Mouse (Mus musculus): Measurements from ENCODE around the gene Rft1. TPM values are rescaled to one million over a fixed set of nuclear protein-coding genes. Genes with fewer than 3 reads are reported as not detected.

Rft1 gene
- polyA plus RNA-seq, 1 experiment from 2014 or later = 5.1 TPM

GRCm38 (mm10) chr14:30648478-30648877 lies 5.7 kb upstream of the Rft1 start:
- H3K9me3 ChIP-seq (replicated peaks) = no peaks in the 10 kb centered on the region
- H3K4me2 ChIP-seq = no peak overlapping the region
- H3K4me3 ChIP-seq (replicated peaks) = no peak overlapping the region
- no peaks in the 10 kb centered on the region for H3K27me3 ChIP-seq
- no peak for ATAC-seq (ENCODE audit: low read depth)
- no peak overlapping the region for H3K27ac ChIP-seq
- 34% methylated on average over 3 of the region's 3 CpGs for WGBS (ENCODE audit: insufficient replicate concordance)
- H3K36me3 ChIP-seq = no peaks in the 10 kb centered on the region
- H3K9ac ChIP-seq = no peak overlapping the region
- DNase-seq = no peak
- peaks cover under 1% of the 10 kb centered on the region; the same call in 1 of the 2 replicates for H3K4me1 ChIP-seq (replicated peaks)

GRCm38 (mm10) chr14:30649745-30650144 lies 4.4 kb upstream of the Rft1 start:
- DNase-seq (no peak), ATAC-seq (ENCODE audit: low read depth) (no peak)
- Histone ChIP-seq H3K4me2 (no peak overlapping the region), H3K9ac (no peak overlapping the region), H3K4me1 (replicated peaks) (peaks cover 6% of the 10 kb centered on the region), H3K27ac (no peak overlapping the region), H3K4me3 (replicated peaks) (no peak overlapping the region), H3K9me3 (replicated peaks) (no peaks in the 10 kb centered on the region), H3K36me3 (no peaks in the 10 kb centered on the region), H3K27me3 (no peaks in the 10 kb centered on the region)
- 68% methylated on average over 8 of the region's 8 CpGs for WGBS (ENCODE audit: insufficient replicate concordance)

- 32% methylated on average over 4 of the region's 4 CpGs for WGBS (ENCODE audit: insufficient replicate concordance)
These were observed 3.2 kb upstream of the Rft1 start for GRCm38 (mm10) chr14:30650969-30651368.

GRCm38 (mm10) chr14:30654691-30655228 lies 600 bp downstream of the Rft1 start:
- Histone ChIP-seq H3K36me3 (no peaks in the 10 kb centered on the region), H3K9ac (peak overlapping the region; percentile 94), H3K4me2 (peak overlapping the region; percentile 79), H3K4me1 (replicated peaks) (peaks cover 14% of the 10 kb centered on the region), H3K27me3 (no peaks in the 10 kb centered on the region), H3K4me3 (replicated peaks) (peak overlapping the region; percentile 91), H3K27ac (peak overlapping the region; percentile 85), H3K9me3 (replicated peaks) (no peaks in the 10 kb centered on the region)
- DNase-seq (peak; percentile 8), ATAC-seq (ENCODE audit: low read depth) (no peak)
- 40% methylated on average over 4 of the region's 4 CpGs for WGBS (ENCODE audit: insufficient replicate concordance)

More at GRCm38 (mm10) chr14:30650969-30651368, 3.2 kb upstream of the Rft1 start:
- Histone ChIP-seq H3K4me2 (no peak overlapping the region), H3K4me1 (replicated peaks) (peaks cover 14% of the 10 kb centered on the region), H3K36me3 (no peaks in the 10 kb centered on the region), H3K4me3 (replicated peaks) (no peak overlapping the region), H3K9ac (no peak overlapping the region), H3K9me3 (replicated peaks) (no peaks in the 10 kb centered on the region), H3K27me3 (no peaks in the 10 kb centered on the region), H3K27ac (no peak overlapping the region)
- DNase-seq (no peak), ATAC-seq (ENCODE audit: low read depth) (no peak; the same call in 1 of the 2 replicates)

GRCm38 (mm10) chr14:30655531-30655930 lies 1.4 kb downstream of the Rft1 start:
- H3K27ac ChIP-seq = no peak overlapping the region
- H3K4me1 ChIP-seq (replicated peaks) = peaks cover 14% of the 10 kb centered on the region
- DNase-seq (no peak), ATAC-seq (ENCODE audit: low read depth) (no peak)
- no peaks in the 10 kb centered on the region for H3K9me3 ChIP-seq (replicated peaks)
- H3K4me3 ChIP-seq (replicated peaks) = no peak overlapping the region
- WGBS (ENCODE audit: insufficient replicate concordance) = 51% methylated on average over 1 of the region's 1 CpGs
- H3K36me3 ChIP-seq = 0 out of 2 replicates have a peak, but pooled peaks cover 3% of the 10 kb centered on the region
- peak overlapping the region; percentile 79; the same call in 1 of the 2 replicates for H3K4me2 ChIP-seq
- H3K9ac ChIP-seq = no peak overlapping the region
- H3K27me3 ChIP-seq = no peaks in the 10 kb centered on the region

GRCm38 (mm10) chr14:30666061-30666460 lies 11.9 kb downstream of the Rft1 start:
- H3K27ac ChIP-seq = no peak overlapping the region
- H3K4me3 ChIP-seq (replicated peaks) = no peak overlapping the region
- H3K9me3 ChIP-seq (replicated peaks) = no peaks in the 10 kb centered on the region
- H3K4me1 ChIP-seq (replicated peaks) = 0 out of 2 replicates have a peak, but pooled peaks cover 5% of the 10 kb centered on the region
- ATAC-seq (ENCODE audit: low read depth) (no peak), DNase-seq (no peak)
- 70% methylated on average over 3 of the region's 3 CpGs for WGBS (ENCODE audit: insufficient replicate concordance)
- H3K36me3 ChIP-seq = peaks cover 63% of the 10 kb centered on the region
- no peak overlapping the region for H3K9ac ChIP-seq
- no peak overlapping the region for H3K4me2 ChIP-seq
- no peaks in the 10 kb centered on the region for H3K27me3 ChIP-seq

GRCm38 (mm10) chr14:30666604-30667003 lies 12.4 kb downstream of the Rft1 start:
- H3K9me3 ChIP-seq (replicated peaks) = no peaks in the 10 kb centered on the region
- H3K4me2 ChIP-seq = no peak overlapping the region
- H3K4me1 ChIP-seq (replicated peaks) = 0 out of 2 replicates have a peak, but pooled peaks cover 11% of the 10 kb centered on the region
- 75% methylated on average over 4 of the region's 4 CpGs for WGBS (ENCODE audit: insufficient replicate concordance)
- no peak overlapping the region for H3K4me3 ChIP-seq (replicated peaks)
- no peak for DNase-seq
- H3K9ac ChIP-seq = no peak overlapping the region
- no peaks in the 10 kb centered on the region for H3K27me3 ChIP-seq
- H3K36me3 ChIP-seq = peaks cover 58% of the 10 kb centered on the region
- H3K27ac ChIP-seq = no peak overlapping the region
- ATAC-seq (ENCODE audit: low read depth) = no peak

GRCm38 (mm10) chr14:30670161-30670560 lies 16.0 kb downstream of the Rft1 start:
- WGBS (ENCODE audit: insufficient replicate concordance) = 74% methylated on average over 6 of the region's 6 CpGs
- Histone ChIP-seq H3K4me2 (no peak overlapping the region), H3K36me3 (peaks cover 44% of the 10 kb centered on the region), H3K9ac (no peak overlapping the region), H3K9me3 (replicated peaks) (no peaks in the 10 kb centered on the region), H3K27ac (no peak overlapping the region), H3K4me3 (replicated peaks) (no peak overlapping the region), H3K27me3 (no peaks in the 10 kb centered on the region), H3K4me1 (replicated peaks) (peaks cover 21% of the 10 kb centered on the region)
- ATAC-seq (ENCODE audit: low read depth) (no peak), DNase-seq (no peak)

- Histone ChIP-seq H3K9ac (no peak overlapping the region), H3K4me2 (no peak overlapping the region), H3K36me3 (peaks cover 41% of the 10 kb centered on the region), H3K9me3 (replicated peaks) (no peaks in the 10 kb centered on the region), H3K4me3 (replicated peaks) (no peak overlapping the region), H3K27ac (peak overlapping the region; percentile 47), H3K27me3 (no peaks in the 10 kb centered on the region), H3K4me1 (replicated peaks) (peaks cover 23% of the 10 kb centered on the region)
- no peak for DNase-seq
- WGBS (ENCODE audit: insufficient replicate concordance) = 65% methylated on average over 15 of the region's 15 CpGs
- 0 out of 2 replicates have a peak, but pooled peaks have one; percentile 14 for ATAC-seq (ENCODE audit: low read depth)
These were observed 17.2 kb downstream of the Rft1 start for GRCm38 (mm10) chr14:30671095-30671985.

- Histone ChIP-seq H3K27me3 (no peaks in the 10 kb centered on the region), H3K36me3 (peaks cover 40% of the 10 kb centered on the region), H3K4me2 (no peak overlapping the region), H3K27ac (no peak overlapping the region), H3K4me3 (replicated peaks) (no peak overlapping the region), H3K9ac (no peak overlapping the region), H3K9me3 (replicated peaks) (no peaks in the 10 kb centered on the region), H3K4me1 (replicated peaks) (peaks cover 23% of the 10 kb centered on the region)
- 6% methylated on average over 3 of the region's 3 CpGs for WGBS (ENCODE audit: insufficient replicate concordance)
- DNase-seq (peak; percentile 67), ATAC-seq (ENCODE audit: low read depth) (peak; percentile 68)
These were observed 17.8 kb downstream of the Rft1 start for GRCm38 (mm10) chr14:30671986-30672312.

GRCm38 (mm10) chr14:30674947-30675346 lies 20.8 kb downstream of the Rft1 start:
- Histone ChIP-seq H3K9ac (no peak overlapping the region), H3K9me3 (replicated peaks) (no peaks in the 10 kb centered on the region), H3K4me2 (no peak overlapping the region), H3K27me3 (no peaks in the 10 kb centered on the region), H3K4me1 (replicated peaks) (peaks cover 23% of the 10 kb centered on the region), H3K27ac (no peak overlapping the region), H3K36me3 (peaks cover 43% of the 10 kb centered on the region), H3K4me3 (replicated peaks) (no peak overlapping the region)
- peak; percentile 39 for DNase-seq
- peak; percentile 86 for ATAC-seq (ENCODE audit: low read depth)
- 26% methylated on average over 6 of the region's 6 CpGs for WGBS (ENCODE audit: insufficient replicate concordance)

Measured in liver, embryonic 13.5 days (tissue).